Mouse (Mus musculus) embryo, embryonic 11 days (tissue): ENCODE data around the gene Asap2.
"Not testable (repeated sequence)": the region's sequence is repeated elsewhere in the genome, so short reads cannot be mapped to it uniquely, and the experiment has no call there.

Experiments used
- DNase-seq: peaks from one replicate; pipeline ENCODE4 v3.0.0-alpha.2; 2015

The Asap2 gene

DNA sequence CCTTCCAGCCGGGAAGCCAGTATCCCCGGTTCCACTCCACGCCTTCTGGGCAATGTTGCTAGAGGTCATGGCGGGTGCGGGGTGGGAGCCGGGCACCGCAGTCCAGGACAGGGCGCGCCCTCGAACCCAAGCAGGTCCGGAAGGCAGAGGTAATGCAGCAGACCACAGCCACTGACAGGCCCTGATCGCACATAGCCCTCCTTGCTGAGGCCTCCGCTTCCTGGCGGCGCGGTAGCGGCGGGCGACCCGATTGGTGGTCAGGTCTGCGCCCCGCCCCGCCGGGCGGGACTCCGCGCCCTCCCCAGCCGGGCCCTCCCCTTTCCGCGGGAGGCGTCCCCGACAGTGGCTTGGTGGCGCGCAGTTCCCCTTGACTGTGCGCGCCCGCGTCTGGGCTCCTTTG, at the start of gene Asap2:
Gene Asap2 (plus strand): TSS at position 328 of the 400 bp plus-strand sequence.
- DNase-seq = peak; percentile 0

DNA sequence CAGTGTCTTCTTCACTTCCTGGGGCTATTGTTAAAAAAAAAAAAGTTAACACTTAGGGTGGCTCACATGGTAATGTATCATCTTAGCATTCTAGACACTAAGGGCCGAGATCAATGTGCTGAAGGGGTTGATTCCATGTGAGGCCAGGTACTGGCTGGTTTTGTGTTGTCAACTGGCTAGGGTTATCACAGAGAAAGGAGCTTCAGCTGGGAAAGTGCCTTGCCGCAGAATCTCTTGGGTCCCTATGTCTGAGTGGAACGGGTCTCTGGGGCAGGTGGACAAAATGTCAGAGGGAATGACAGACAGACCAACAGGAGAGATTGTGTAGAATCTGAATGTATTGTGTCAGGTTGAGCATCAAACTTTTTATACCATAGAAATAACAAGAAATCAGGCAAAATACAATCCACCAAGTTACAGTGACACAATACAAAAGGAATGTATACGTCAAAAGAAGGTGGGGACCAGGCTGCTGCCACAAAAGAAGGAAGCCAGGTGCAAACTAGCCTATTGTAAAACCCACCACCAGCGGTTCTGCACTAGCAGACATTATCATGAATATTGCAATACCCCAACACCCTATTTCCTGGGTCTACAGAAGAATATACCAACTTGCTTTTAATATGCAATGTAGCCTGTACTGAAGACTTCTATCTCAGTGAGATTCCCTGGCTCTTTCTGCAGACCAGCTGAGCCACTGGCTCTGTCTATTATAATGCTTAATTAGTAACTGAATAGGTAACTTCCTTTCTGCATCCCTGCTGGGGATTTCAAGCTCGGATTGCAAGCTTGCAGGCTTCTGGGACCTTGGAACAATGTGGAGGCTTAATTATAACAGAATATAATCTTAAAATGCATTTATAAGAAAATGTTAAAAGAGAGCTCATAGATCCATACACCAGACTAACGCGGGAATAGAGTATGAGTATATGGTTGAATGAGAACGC, 42.9 kb upstream of the Asap2 start:
- DNase-seq = not testable (repeated sequence)

DNA sequence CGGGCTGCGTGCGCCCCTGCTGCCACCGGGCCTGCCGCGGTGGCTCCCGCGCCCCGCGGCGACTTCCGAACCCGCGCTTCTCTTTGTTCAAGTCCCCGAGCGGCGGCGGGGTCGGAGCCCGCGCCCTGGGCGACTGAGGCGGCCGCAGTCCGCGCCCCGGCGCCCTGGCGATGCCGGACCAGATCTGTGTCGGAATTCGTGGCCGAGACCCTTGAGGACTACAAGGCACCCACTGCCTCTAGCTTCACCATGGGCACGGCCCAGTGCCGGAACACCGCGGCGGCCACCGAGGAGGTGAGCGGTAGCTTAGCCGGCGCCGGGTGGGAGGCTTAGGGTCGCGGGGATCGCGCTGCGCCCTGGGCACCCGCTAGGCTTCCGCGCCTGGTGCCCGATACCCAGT, 320 bp downstream of the Asap2 start:
- DNase-seq = peak; percentile 16

DNA sequence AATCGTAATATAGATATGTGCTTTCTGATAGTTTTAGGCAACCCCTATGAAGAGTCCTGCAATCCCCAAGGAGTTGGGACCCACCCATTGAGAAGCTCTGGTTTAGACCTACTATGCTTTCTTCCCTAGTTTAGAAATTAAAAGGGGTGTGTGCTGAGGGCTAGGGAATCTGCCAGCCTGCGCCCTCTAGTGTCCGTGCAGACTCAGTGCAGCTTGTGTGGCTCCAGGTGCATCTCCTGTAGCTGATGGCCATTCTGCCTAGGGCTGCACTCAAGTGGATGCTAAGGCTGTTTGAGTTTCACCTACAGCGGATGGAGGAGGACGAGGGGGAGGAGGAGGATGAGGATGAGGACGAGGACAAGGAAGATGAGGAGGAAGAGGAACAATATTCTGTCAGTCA, 40.6 kb downstream of the Asap2 start:
- not testable (repeated sequence) for DNase-seq

DNA sequence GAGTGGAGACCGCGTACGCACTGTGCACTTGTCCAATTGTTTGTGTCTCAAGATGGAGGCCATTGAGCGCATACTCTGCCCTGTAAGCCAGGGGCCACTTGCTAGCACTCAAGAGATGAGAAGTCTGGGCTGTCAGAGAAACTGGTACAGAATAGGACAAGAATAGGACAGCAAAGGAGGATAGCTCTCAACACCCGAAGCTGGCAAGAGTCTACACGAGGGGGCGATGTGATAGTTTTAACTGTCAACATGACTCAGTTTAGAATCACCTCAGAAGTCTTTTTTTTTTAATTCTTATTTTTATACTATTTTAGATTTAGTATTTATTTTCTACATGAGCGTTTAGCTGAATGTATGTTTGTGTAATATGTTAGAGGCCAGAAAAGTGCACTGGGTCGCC, 56.5 kb downstream of the Asap2 start:
- DNase-seq = not testable (repeated sequence)

DNA sequence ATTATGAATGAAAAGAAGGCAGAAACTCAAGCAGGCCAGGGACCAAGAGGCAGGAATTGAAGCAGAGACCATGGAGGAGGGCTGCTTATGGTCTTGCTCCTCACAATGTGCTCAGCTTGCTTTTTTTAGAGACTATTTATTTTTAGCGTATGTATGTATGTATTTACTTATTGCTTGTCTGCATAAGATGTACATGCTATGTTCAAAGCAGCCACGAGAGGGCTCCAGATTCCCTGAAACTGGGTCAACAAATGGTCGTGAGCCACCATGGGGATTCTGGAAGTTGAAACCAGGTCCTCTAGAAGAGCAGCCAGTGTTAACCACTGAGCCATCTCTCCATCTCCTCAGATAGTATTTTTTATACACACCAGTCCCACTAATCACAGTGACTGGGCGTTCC, 85.5 kb downstream of the Asap2 start:
- peak; percentile 61 for DNase-seq

DNA sequence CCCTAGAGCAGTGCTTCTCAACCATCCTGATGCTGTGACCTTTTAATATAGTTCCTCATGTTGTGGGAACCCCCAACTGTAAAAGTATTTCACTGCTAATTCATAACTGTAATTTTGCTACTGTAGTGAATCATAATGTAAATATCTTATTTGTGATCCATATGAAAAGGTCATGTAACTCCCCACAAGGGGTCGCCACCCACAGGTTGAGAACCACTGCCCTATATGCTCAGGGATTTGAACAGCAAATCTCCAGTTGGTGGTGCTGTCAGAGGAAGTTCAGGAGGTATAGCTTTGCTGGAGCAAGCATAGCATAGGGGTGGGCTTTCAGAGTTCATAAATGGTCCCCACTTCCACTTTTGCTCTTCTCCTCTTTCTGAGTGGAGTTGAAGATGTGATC, 99.9 kb downstream of the Asap2 start:
- DNase-seq = peak; percentile 3

DNA sequence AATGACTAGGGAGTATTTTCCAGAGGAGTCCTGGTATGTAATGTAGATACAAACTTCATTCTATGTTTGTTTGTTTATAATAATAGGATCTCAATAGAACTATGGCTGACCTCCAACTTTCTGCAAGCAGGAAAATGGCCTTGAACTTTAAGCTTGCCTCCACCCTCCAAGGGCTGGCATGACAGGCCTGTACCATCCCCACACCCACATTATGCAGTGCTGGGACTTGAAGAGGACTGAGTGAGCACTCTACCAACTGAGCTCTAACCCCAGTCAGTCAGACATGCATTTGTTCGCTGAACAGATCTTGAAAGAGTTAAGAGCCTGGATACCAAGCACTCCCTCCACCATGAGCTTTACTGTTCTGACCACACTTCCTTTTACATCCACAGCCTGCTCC, 102.2 kb downstream of the Asap2 start:
- DNase-seq = not testable (repeated sequence)

DNA sequence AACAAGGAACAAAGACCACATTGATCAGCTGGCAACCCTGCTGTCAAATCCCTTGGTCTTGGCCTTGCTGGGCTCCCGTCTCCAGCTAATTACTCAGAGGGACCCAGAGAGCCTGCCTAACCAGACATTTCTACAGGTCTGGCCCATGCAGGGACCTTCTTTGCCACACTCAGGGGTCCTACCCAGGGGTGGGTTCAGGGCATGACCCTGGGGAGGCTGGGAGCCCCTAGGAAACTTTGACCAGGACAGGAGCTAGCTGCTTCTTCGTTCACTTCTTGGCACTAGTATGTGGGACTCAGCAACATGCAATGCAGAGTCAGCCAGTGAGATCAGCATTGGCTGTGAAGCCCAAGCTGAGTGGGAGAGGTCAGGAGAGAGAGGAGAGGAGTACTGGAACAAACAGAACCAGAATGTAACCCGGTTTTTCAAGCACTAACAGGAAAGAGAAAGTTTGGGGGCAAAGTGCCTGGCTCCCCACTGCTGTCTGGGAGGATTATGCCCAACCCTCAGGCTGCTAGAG, 107.6 kb downstream of the Asap2 start:
- DNase-seq = not testable (repeated sequence)

DNA sequence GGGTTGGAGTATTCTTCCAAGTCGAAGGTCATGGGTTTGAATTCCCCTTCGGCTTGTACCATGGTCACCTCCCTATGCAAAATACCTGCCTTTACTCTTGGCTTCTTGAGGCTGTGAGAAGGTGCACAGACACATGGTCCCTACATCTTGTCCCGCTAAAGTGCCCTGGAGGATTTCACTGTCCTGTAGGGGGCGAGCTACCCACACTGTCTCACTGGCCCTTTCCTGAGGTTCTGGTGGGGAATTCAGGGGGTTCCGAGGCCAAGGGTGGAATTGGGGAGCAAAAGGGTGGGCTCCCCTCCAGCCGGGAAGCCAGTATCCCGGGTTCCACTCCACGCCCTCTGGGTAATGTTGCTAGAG, 120.8 kb downstream of the Asap2 start:
- DNase-seq = not testable (repeated sequence)

DNA sequence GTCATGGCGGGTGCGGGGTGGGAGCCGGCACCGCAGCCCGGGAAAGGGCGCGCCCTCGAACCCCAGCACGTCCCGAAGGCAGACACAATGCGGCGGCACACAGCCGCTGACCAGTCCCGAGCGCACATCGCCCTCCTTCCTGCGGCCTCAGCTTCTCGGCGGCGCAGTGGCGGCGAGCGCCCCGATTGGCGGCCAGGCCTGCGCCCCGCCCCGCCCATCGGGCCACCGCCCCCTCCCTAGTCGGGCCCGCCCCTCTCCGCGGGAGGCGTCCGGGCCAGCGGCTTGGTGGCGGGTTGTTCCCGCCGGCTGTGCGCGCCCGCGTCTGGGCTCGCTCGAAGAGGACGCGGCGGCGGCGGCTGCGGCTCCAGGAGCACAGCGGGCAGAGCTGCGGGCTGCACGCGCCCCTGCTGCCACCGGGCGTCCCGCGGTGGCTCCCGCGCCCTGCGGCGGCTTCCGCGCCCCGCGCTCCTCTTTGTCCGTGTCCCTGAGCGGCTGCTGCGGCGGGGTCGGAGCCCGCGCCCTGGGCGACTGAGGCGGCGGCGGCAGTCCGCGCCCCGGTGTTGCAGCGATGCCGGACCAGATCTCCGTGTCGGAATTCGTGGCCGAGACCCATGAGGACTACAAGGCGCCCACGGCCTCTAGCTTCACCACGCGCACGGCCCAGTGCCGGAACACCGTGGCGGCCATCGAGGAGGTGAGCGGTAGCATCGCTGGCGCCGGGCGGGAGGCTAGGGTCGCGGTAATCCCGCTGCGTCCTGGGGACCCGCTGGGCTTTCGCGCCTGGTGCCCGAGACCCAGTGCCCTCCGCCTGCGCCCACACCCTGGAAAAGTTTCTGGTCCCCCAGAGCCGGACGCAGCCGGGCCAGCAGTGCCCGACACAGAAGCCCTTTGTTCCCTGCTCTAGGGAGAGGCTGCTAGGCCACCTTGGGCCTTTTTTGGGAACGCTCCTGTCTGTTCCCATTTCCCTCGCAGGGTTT, 121.5 kb downstream of the Asap2 start:
- peak; percentile 96 for DNase-seq

DNA sequence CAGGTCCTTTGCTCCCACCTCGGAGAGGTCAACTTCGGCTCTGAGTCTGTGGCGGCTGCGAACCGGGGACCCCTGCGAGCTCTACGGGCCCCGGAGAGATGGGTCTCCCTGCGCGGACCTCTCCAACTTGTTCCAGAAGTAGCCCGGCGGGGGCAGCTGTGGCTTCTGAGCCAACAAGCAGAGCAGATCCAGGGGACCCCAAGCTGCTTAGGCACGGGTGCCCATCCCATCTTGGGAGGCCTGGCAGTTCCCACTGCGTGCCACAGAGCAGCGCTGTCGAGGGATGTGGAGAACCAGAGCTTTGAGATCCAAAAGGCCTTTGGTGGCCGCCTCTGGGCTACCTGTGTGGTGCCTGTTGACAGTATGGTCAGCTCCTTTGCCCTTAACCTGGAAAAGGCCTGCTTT, 122.2 kb downstream of the Asap2 start:
- peak; percentile 83 for DNase-seq

DNA sequence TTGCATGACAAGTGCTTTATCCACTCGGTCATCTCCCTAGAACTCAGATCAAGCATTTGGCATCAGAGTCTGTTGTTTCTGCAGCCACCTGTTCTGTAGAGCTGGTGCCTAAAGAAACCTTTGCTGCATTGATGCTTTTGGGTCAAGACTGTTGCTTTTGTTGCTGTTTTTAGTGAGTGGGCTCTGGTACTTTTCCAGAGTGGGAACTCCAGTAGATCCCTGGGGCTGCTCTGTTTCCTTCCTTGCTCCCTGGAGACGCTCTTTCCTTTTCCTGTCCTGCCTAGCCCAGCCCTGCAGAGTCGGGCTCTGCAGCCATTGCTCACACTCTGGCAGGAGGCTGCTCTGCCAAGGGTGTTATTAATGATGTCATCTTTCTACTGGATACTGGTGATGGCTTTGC, 129.2 kb downstream of the Asap2 start:
- no peak for DNase-seq

DNA sequence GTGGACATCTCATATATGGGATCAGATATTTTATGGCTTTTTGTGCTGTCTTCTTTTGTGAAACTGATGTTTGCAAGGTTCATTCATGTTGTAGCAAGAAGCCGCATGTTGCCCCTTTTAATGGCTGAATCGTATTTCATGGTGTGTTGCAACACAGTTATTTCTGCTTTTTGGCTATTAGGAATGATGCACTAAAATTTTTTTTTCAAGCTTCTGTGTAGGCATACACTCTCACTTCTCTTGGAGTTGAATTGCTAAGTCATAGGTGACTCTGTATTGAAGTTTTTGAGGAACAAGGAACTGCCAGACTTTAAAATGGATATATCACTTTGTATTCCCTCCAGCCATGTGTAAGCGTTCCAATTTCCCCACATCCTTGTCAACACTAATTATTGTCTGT, 132.6 kb downstream of the Asap2 start:
- no peak for DNase-seq

DNA sequence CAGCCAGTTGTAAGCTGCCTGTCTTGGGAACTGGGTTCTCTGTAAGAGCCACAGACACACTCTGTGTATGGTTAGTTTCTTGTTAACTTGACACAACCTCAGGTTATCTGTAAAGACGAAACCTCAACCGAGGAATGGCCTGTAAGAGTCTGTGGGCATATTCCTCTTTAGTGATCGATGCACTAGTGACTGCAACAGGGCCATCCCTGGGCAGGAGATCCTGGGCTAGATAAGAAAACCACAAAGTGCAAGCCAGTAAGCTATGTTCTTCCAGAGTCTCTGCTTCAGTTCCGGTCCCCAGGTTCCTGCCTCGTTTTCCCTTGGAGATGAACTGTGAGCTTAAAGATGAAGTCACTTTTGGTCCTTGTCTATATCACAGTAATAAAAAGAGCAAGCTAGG, 133.4 kb downstream of the Asap2 start:
- no peak for DNase-seq

DNA sequence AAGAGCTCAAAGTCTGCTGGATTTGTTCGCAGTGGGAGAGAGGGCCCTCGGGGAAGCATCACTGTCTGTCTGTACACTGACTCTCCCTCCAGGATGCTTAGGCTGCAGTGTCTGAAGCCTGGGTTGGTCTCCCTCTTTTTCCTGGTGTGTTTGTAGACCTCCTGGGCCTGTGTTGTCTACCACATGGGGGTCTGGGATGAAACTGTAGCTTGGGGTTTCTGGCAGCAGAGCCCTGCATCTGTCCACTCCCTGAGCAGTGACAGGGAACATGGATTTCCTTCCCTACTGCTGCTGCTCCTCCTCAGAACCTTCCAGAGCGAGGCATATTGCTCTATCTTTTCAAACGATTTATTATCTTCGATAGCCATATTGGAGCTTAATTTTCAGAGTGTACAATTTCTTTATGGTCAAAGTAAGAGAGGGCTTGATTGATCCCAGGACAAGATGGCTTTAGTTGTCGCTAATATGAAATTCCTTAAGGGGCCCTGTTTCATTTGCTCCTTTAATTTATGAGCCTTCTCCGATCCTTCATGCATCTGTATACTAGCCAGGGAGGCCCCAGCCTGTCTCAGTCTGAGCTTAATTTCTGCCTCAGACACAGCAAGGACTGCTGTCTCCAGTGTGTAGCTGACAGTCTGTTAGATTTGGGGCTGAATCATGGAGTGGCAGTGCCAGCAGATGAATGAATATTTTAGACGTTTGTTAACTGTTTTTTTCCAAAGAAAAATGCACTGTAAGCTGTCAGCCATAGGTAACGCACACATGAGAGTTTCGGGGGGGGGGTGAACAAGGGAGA, 135.6 kb downstream of the Asap2 start:
- DNase-seq = no peak

DNA sequence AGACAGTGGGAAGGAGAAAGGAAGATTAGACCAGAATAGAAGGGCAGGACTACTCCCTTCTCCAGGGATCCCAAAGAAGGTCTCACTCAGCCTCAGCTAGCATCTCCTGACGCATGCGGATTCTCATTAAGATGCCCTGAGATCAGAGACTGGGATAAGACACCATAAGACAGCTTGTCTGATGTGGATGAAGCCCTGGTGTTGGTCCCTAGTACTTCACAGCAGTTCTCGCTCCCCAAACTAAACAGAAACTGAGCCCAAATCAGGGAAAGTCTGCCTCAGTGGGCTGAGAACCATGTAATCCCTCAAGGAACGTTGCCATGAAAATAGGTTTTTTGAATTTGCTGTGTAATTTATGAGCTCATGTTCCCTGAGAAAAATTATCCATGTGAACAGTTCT, 136.3 kb downstream of the Asap2 start:
- DNase-seq = no peak

DNA sequence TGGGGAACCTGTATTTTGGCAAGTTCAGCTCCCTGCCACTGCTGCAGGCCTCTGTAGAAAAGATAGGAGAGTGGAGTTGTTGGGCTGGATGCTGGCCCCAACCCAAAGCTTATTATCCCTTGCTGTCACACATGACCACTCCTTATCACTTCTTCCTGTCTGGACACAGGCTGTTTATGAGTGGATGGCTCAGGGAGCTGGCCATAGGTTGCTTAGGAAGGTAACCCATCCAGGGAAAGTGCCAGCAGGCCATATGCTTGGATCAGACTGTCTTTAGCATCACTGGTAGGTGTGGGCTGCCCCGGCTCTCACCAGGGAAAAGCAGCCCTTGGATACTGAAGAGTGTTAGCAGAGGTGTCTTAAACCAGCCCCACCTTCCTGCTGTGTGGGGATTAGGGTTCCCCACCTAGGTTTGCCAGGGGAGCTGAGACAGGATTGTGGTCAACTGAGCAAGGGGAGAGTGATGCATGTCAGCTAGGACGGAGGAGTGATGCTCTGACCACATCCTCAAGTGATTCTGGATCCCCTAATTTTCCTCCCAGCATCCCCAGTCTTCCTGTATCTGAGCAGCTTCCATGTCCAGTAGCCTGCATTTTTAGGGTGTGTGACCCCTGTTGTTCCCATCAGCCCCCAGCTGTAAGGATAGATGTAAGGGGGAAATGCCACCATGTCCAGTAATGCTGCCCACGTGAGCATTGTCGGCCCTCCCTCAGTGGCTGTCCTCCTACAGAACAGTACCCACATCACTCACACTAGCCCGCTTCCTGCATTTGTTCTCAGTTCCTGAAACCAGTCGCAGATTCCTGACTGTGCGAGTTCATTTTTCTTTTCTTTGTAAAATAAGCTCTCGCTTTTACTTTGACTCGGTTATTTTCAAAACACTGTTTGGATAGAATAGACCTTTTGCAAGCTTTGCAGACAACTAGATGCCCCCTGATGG, 138.9 kb downstream of the Asap2 start:
- no peak for DNase-seq

DNA sequence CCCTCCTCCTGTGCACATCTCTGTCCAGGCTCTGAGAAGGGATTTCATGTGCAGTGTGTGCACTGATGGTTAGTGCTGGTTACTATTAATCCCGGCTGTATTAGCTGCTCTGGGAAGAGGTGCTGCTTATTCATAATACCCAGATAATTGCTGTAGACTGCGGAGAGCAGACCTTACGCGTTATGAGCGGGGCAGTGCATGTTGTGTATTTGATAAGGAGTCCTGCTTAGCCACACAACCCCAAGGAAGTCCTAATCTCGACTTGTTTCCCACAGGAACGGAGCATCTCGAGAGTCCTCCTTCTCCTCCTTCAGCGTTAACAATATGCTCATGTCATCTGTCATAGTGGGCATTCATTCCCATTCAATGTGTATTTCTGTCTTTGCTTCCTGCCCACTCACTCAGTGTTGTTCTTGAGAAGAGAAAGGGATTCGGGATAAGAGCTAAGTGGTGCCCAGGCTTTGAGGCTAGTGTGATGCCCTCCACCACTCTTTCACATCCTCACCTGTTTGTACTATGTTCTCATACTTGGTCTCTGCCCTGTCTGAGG, 140.1 kb downstream of the Asap2 start:
- DNase-seq = no peak

DNA sequence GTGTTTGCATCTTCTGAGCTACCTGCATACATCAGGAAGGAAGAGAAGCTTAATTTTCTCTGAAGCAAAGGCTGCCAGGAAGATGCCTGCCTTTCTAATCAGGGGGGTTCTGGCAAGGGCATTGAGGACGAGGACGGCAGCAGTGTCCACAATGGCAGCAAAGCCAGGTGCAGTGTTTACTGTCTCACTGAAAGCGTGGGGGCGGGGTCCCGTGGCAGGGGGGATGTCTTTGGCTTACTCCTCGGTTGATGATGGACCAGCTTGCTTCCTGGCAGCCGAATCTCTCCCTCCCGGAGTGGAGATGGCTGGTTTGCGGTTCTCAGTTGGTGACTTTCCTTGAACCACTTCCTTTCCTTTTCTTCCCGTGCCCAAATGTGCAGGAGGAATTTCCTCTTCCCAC, 142.3 kb downstream of the Asap2 start:
- no peak for DNase-seq

DNA sequence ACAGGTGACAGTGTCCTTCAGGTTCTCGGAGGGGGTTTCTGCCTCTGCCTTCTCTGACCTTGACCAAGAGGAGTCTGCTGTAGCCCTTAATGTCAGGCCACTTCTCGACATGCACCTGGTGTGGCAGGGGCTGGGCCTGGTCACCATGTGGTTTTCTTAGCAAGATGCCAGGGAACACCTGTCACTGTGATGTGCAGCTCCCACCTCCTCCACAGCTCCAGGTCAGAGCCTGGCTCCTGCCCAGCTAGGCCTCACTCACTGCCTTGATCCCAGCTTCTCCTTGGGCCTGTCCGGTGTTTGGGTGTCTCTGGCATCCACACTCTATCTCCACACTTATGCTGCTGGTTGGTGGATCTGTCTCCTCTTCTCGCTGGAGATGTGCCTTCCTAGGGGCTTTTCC, 142.8 kb downstream of the Asap2 start:
- no peak for DNase-seq
